Mouse (Mus musculus) thymus, adult 2 months (tissue): Measurements from ENCODE around the gene Olfr91. TPM values are rescaled to one million over a fixed set of nuclear protein-coding genes. Genes with fewer than 3 reads are reported as not detected.

Experiments used
- DNase-seq: peaks from one replicate; pipeline ENCODE4 v3.0.0; 2021
- H3K27ac ChIP-seq: fragments of 200-500 bp; 2 replicates; pipeline ENCODE4 v1.5.1; 2012; ENCODE audit warnings: low read length, control low read depth; ENCODE audit not compliant: control insufficient read depth, insufficient read depth
- H3K27me3 ChIP-seq: fragments of 200-500 bp; 2 replicates; pipeline ENCODE4 v1.6.1; 2012; ENCODE audit warnings: mild to moderate bottlenecking, low read length, moderate library complexity, mixed read lengths; ENCODE audit not compliant: control insufficient read depth, insufficient read depth
- H3K36me3 ChIP-seq: fragments of 200-500 bp; 2 replicates; pipeline ENCODE4 v1.6.1; 2012; ENCODE audit warnings: mild to moderate bottlenecking, low read length, moderate library complexity; ENCODE audit not compliant: control insufficient read depth, insufficient read depth
- H3K4me1 ChIP-seq: fragments of 200-500 bp; replicated peaks from 2 replicates; pipeline ENCODE4 v1.6.1; 2012; ENCODE audit warnings: low read length; ENCODE audit not compliant: control insufficient read depth, insufficient read depth
- H3K4me3 ChIP-seq: fragments of 200-500 bp; 2 replicates; pipeline ENCODE4 v1.5.1; 2012; ENCODE audit warnings: mild to moderate bottlenecking, low read length, control low read depth, moderate library complexity; ENCODE audit not compliant: control insufficient read depth, insufficient read depth
- CTCF ChIP-seq: fragments of 200-500 bp; IDR thresholded peaks from 2 replicates; pipeline ENCODE4 v1.5.1; 2012; ENCODE audit warnings: mild to moderate bottlenecking, control low read depth, low read length, moderate library complexity, borderline replicate concordance; ENCODE audit not compliant: control insufficient read depth, poor library complexity, insufficient read depth; ENCODE audit errors: extremely low read depth
- POLR2A ChIP-seq: fragments of 200-500 bp; IDR thresholded peaks from 2 replicates; pipeline ENCODE4 v1.6.1; 2012; ENCODE audit warnings: mild to moderate bottlenecking, low read length, control low read depth, moderate library complexity; ENCODE audit not compliant: control insufficient read depth, poor library complexity, insufficient read depth; ENCODE audit errors: extremely low read depth
- WGBS: fragments of 180-500 bp; shearing (Covaris S2); methylation state at CpG from one replicate; pipeline ENCODE4 v1.1.7; 2018; 5-methylcytosine and 5-hydroxymethylcytosine counted together
- polyA plus RNA-seq: library from polyadenylated mRNA; depleted of rRNA; stranded (reverse); fragments of >200 nt; gene quantifications from 2 replicates; pipeline ENCODE4 v1.2.3, GENCODE M21; 2012

Gene Olfr91
- polyA plus RNA-seq, 1 experiment: not detected

GRCm38 (mm10) chr17:37084632-37085031 is 13.4 kb downstream of the Olfr91 start:
- H3K27ac ChIP-seq: no peak overlapping the region
- no peaks in the 10 kb centered on the region for H3K36me3 ChIP-seq
- H3K4me1 ChIP-seq: no peaks in the 10 kb centered on the region
- no peak overlapping the region for H3K4me3 ChIP-seq
- TF ChIP-seq CTCF: no peak
- TF ChIP-seq POLR2A: no peak
- H3K27me3 ChIP-seq: no peaks in the 10 kb centered on the region
- no peak for DNase-seq
- WGBS: 69% methylated on average over 5 of the region's 5 CpGs

- Histone ChIP-seq H3K27ac (no peak overlapping the region), H3K27me3 (no peaks in the 10 kb centered on the region), H3K4me1 (no peaks in the 10 kb centered on the region), H3K36me3 (no peaks in the 10 kb centered on the region), H3K4me3 (no peak overlapping the region)
- peak; percentile 37 for DNase-seq
- 5% methylated on average over 8 of the region's 8 CpGs for WGBS
- no peak for TF ChIP-seq CTCF
These were observed 14.8 kb downstream of the Olfr91 start for GRCm38 (mm10) chr17:37083327-37083726.

GRCm38 (mm10) chr17:37081659-37082058 is 16.4 kb downstream of the Olfr91 start:
- DNase-seq: no peak
- no peaks in the 10 kb centered on the region for H3K36me3 ChIP-seq
- no peaks in the 10 kb centered on the region for H3K4me1 ChIP-seq
- no peak for TF ChIP-seq CTCF
- H3K4me3 ChIP-seq: no peak overlapping the region
- 96% methylated on average over 4 of the region's 4 CpGs for WGBS
- H3K27me3 ChIP-seq: no peaks in the 10 kb centered on the region
- no peak overlapping the region for H3K27ac ChIP-seq

GRCm38 (mm10) chr17:37080119-37080518 is 18.0 kb downstream of the Olfr91 start:
- no peaks in the 10 kb centered on the region for H3K27me3 ChIP-seq
- no peaks in the 10 kb centered on the region for H3K36me3 ChIP-seq
- DNase-seq: no peak
- no peak overlapping the region for H3K27ac ChIP-seq
- H3K4me1 ChIP-seq: no peaks in the 10 kb centered on the region
- TF ChIP-seq CTCF: no peak
- no peak for TF ChIP-seq POLR2A
- H3K4me3 ChIP-seq: no peak overlapping the region
- 74% methylated on average over 5 of the region's 5 CpGs for WGBS

- 79% methylated on average over 2 of the region's 2 CpGs for WGBS
- DNase-seq: no peak
- no peak overlapping the region for H3K4me3 ChIP-seq
- no peak for TF ChIP-seq CTCF
- no peak for TF ChIP-seq POLR2A
- peaks cover 4% of the 10 kb centered on the region; the same call in 1 of the 2 replicates for H3K36me3 ChIP-seq
- no peaks in the 10 kb centered on the region for H3K4me1 ChIP-seq
- H3K27me3 ChIP-seq: no peaks in the 10 kb centered on the region
- H3K27ac ChIP-seq: no peak overlapping the region
These were observed 19.1 kb downstream of the Olfr91 start for GRCm38 (mm10) chr17:37078990-37079389.

- TF ChIP-seq POLR2A (no peak), CTCF (no peak)
- H3K36me3 ChIP-seq: peaks cover 6% of the 10 kb centered on the region; the same call in 1 of the 2 replicates
- no peak overlapping the region for H3K27ac ChIP-seq
- no peak overlapping the region for H3K4me3 ChIP-seq
- no peak for DNase-seq
- H3K27me3 ChIP-seq: no peaks in the 10 kb centered on the region
- WGBS: 86% methylated on average over 1 of the region's 1 CpGs
- no peaks in the 10 kb centered on the region for H3K4me1 ChIP-seq
These were observed 19.9 kb downstream of the Olfr91 start for GRCm38 (mm10) chr17:37078193-37078592.

GRCm38 (mm10) chr17:37075766-37076165 is 22.3 kb downstream of the Olfr91 start:
- DNase-seq: no peak
- TF ChIP-seq POLR2A: no peak
- no peak for TF ChIP-seq CTCF
- Histone ChIP-seq H3K36me3 (peaks cover 21% of the 10 kb centered on the region), H3K27ac (no peak overlapping the region), H3K4me1 (no peaks in the 10 kb centered on the region), H3K27me3 (no peaks in the 10 kb centered on the region), H3K4me3 (no peak overlapping the region)
- WGBS: 94% methylated on average over 2 of the region's 2 CpGs
